Mouse (Mus musculus) embryonic stem cell, embryonic (primary cell): ENCODE data around the gene 1700034I23Rik.
"Not testable (repeated sequence)": the region's sequence is repeated elsewhere in the genome, so short reads cannot be mapped to it uniquely, and the experiment has no call there.

ENCODE experiments used
- CTCF ChIA-PET, 4 experiments: fragments of 300-600 bp in 2 of 4; fragments of 350-600 bp in 2 of 4; sonication (Branson Sonifier 250); formaldehyde crosslinking; loops; one replicate each; lab custom pipeline; 2022; ENCODE audit warnings: inconsistent platforms in 2 of 4; lab: Charles Lee
- POLR2A ChIA-PET, 4 experiments: fragments of 300-600 bp in 2 of 4; fragments of 350-600 bp in 2 of 4; sonication (Branson Sonifier 250); formaldehyde crosslinking; loops; one replicate each; lab custom pipeline; 2022; ENCODE audit warnings: antibody characterized with exemption in 4 of 4, inconsistent platforms in 1 of 4; lab: Charles Lee

1700034I23Rik gene

DNA sequence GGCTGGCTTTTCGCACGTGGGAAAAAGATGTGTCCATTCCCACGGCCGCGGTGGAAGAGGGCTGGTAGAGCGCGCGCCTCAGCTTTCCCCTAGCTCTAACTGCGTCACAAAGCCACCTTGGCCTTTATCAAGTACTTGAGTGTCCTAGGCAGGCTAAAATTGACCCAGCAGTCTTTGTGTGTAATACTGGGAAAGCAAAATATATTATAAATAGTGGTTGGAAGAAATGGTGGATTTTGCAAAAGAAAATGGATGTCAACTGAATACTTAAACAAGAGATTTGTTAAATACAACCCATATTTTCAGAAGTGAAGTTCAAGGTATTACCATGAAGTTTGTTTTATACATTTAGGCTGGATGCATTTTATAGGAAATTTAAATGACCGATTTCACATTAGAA lies at the start of gene 1700034I23Rik:
Gene 1700034I23Rik (minus strand): TSS at position 101 of the 400 bp plus-strand sequence.
- POLR2A ChIA-PET, CTCF ChIA-PET: not testable (repeated sequence)

DNA sequence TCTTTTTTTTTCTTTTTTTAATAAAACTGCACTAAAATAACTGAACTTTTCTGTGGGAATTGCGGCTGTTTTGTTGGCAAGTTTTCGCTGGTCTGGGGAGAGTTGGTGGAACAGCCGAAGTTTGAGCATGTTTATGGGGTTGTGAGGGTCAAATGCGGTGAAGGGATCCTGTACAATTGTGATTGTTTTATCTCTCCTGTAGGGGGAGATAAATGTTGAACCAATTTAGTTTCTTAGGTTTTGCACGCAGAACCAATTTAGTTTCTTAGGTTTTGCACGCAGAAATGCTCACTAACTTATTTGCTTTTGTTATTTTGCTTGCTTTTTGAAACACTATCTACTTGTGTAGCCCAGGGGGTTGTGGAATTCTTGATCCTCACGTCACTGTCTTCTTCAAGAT lies 49.0 kb upstream of the 1700034I23Rik start:
- CTCF ChIA-PET: no interaction called here

DNA sequence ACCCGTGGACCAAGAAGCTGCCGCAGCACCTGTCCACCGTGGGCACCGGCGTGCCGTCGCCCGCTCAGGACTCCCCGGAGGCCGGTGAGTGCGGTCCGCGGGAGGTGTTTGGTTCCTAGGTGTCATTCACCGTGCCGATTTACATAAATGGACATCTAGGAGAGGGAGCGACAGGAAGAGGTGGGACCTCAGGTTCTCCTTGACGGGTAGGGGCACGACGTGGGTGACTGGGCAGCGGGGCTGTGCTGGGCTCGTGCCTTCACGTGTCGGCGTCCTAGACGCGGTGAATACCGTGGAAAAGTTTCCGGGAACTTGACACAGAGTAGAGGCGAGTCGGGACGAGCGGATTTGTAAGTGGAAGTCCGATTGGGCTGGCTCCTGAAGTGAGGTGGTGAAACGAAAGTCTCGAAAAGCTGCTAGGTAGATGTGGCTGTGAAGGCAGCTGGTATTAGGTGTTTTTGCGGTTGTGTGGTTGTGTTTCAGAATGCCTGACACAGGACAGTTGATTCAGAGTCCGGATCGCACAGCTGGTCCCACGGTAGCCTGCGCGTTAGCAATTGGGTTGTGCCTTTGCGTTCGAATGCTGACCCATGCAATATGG lies 48.4 kb upstream of the 1700034I23Rik start:
- ChIA-PET CTCF (no interaction called here), POLR2A (interaction anchor here in 2 of 4 experiments (0.5 to 0.7 kb wide), 3 partner anchors 133 to 546 kb away, joined by 3 read pairs; no protein-coding TSS in a partner anchor)

More for the DNA sequence above, 49.0 kb upstream of the 1700034I23Rik start:
- POLR2A ChIA-PET: interaction anchor here in 2 of 4 experiments (0.5 to 0.7 kb wide), 3 partner anchors 132 to 545 kb away, joined by 3 read pairs; no protein-coding TSS in a partner anchor

DNA sequence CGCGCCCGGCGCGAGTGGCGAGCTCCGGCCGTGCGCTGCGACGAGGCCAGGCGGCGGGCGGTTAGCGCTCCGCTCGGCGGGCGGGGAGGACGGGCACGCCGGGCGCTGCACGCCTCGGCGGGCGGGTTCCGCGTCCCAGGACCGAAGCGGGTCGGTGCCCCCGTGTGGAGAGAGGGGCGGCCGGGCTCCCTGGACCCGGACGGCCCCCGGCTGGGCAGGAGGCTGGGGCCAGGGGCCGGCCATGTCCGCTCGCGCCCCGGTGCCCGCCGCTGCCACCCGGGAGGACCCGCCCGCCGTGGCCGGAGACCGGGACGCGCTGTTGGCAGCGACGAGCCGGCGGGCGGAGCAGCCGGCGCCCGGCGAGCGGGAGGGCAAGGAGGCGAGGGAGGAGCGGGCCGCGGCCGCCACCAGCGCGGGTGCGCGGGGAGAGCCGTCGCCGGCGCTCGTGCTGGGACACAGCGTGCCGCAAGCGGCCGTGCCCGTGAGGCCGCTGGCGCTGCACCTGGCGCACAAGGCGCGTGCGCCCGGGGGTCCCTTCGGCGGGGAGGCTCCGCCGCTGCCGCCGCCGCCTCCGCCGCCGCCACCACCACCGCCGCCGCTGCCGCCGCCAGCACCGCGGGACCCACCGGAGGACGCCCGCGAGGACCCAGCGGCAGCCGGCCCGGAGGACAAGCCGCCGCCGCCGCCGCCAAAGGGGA lies 47.7 kb upstream of the 1700034I23Rik start:
- POLR2A ChIA-PET: interaction anchor here in 3 of 4 experiments (0.6 to 1.1 kb wide), 12 partner anchors 19 to 632 kb away, joined by 3 to 6 read pairs (median 4); partner anchors contain the start of genes Abhd18 (in 1 of the 3), Mfsd8 (in 1 of the 3) and Pgrmc2 (in 1 of the 3)

DNA sequence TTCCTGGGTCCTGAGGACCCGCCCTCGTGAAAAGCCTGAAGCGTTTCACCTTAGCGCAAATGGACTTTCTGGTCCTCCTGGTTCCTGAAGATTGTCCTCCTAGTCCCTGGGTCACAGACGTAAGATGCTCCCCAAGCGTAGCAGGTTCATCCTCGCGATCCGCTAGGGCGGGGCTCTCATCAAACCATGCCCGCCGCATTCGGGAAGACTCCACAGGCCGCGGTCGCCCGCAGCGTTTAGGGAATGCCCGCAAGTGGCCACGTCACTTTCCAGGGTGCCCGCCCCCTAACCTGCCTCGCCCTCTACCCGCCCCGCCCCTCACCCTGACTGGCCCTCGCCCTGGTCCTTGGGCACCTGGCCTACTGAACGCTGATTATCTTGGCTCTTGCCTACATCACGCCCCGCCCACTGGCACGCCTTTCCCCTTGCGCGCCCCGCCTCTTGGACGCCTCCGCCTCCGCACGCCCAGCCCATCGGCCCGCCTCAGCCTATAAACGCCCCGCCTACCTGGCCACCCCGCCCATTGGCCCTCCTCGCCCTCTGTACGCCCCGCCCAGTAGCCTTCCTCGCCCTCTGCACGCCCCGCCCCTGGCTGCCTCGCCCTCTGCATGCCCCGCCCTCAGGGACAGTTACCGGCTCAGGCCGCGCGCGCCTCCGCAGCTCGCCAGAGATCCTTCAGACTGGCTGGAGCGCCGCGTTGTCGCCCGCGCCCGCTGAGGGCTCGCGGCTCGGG lies 47.0 kb upstream of the 1700034I23Rik start, which contains the start of gene Larp1b:
Gene Larp1b (plus strand): TSS at position 659 of the 733 bp plus-strand sequence.
- CTCF ChIA-PET: interaction anchor here in 1 of 4 experiments (0.7 kb wide), 1 partner anchor 26 kb away, joined by 9 read pairs; no protein-coding TSS in a partner anchor
- POLR2A ChIA-PET: interaction anchor here in 3 of 4 experiments (0.6 to 1.3 kb wide), 13 partner anchors 20 to 633 kb away, joined by 3 to 6 read pairs (median 3); partner anchors contain the start of genes Abhd18 (in 1 of the 3), Mfsd8 (in 1 of the 3), Pgrmc2 (in 1 of the 3) and Plk4 (in 1 of the 3)

More for the DNA sequence above, 47.7 kb upstream of the 1700034I23Rik start:
- CTCF ChIA-PET: interaction anchor here in 1 of 4 experiments (0.7 kb wide), 1 partner anchor 25 kb away, joined by 9 read pairs; no protein-coding TSS in a partner anchor

DNA sequence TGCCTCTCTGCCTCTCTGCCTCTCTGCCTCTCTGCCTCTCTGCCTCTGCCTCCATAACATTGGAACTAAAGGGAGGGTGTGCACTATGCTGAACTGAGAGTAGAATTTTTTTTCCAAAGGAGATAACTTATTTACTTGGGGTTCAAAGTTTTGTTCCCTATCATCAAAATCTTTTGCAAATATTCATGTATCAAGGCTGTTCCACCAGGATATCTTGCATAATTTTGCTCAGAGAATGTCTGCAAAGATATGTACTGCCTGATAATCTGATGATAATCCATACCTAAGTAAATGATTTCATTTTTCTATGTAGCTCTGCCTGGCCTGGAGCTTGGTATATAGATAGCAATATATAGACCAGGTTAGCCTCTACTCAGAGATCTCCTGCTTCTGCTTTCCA lies 36.7 kb upstream of the 1700034I23Rik start:
- ChIA-PET CTCF (no interaction called here), POLR2A (no interaction called here)

DNA sequence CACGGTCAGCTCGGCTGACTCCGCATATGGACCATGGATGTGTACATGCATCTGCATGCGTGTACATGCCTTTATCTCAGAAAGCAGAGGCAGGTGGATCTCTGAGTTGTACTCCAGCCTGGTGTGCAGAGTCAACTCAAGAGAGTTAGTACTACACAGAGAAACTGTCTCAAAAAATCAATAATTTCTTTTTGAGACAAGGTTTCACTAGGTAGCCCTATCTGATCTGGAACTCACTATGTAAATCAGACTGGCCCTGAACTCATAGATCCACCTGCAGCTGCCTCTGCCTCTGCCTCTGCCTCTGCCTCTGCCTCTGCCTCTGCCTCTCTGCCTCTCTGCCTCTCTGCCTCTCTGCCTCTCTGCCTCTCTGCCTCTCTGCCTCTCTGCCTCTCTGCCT lies 36.2 kb upstream of the 1700034I23Rik start:
- CTCF ChIA-PET: no interaction called here
- POLR2A ChIA-PET: no interaction called here

DNA sequence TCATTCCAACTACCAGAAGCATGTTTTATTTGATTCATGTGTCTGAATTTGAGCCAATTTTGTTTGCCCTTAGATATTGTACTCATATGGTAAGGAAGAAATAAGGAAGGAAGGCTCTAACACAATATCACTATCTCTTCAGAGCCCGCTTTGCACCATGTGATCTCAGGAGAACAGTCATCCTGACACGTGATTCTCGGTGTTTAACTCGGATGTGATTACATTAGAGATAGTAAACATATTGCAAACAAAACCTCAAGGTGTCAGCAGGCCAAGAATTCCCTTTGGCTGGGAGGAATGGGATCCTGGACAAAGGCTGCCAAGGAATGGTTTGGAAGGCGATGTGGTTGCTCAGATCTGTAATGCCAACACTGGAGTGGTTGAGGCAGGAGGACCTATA lies 35.8 kb upstream of the 1700034I23Rik start:
- POLR2A ChIA-PET: no interaction called here
- CTCF ChIA-PET: no interaction called here

DNA sequence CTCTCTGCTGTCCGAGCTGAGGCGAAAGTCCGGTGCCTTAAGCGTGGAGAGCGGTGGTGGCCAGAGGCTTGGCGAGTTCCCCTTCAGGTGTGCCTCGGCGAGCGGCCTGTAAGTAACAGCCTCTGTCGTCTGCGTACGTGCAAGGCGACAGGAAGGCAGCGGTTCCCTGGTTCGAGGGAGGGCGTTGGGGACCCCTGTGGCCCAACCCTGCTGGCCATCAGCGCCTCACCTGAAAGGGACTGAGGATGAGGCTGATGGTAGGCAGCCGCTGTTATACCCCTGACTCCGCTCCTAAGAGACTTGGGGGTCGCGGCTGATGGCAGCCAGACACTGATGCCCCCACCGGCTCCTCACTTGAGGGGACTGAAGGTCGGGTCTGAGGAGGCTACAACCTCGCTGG lies 8.0 kb downstream of the 1700034I23Rik start:
- ChIA-PET POLR2A (interaction anchor here in 2 of 4 experiments (0.9 to 2.7 kb wide), 5 partner anchors 48 to 602 kb away, joined by 3 to 19 read pairs (median 3); partner anchors contain the start of genes Abhd18 (in 2 of the 2) and Mfsd8 (in 2 of the 2)), CTCF (interaction anchor here in 3 of 4 experiments (0.7 to 1.7 kb wide), 4 partner anchors 48 to 188 kb away, joined by 3 to 6 read pairs (median 6); partner anchors contain the start of genes Abhd18 (in 2 of the 3), Mfsd8 (in 2 of the 3) and Pgrmc2 (in 1 of the 3))

DNA sequence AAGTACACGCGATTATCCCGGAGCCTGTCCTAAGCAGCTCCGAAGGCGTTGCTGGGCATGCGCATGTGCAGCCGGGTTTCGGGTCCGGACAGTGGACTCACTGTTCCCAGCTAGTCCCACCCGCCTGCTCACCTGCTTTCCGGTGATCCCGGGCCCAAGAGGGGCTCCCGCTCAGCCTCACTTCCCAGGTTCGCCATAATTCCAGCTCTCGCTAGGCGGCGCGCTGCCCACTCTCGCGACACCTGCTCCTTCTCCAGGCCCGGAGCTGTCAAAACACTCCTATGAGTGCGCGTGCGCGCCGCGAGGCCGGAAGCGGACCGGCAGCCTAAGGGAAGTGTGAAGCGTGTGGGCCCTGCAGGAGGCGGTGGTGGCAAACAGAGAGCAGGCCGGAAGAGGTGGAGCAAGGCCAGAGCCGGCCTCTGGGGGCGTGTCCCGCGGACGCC lies 8.5 kb downstream of the 1700034I23Rik start:
- ChIA-PET POLR2A (interaction anchor here in 3 of 4 experiments (0.6 to 2.7 kb wide), 11 partner anchors 11 to 670 kb away, joined by 3 to 19 read pairs (median 3); partner anchors contain the start of genes Abhd18 (in 2 of the 3), Mfsd8 (in 2 of the 3), Larp1b (in 1 of the 3) and Pgrmc2 (in 1 of the 3)), CTCF (interaction anchor here (0.6 to 1.7 kb wide), 7 partner anchors 47 to 530 kb away, joined by 3 to 6 read pairs (median 4); partner anchors contain the start of genes Abhd18 (in 2 of the 4), Mfsd8 (in 2 of the 4) and Pgrmc2 (in 1 of the 4))

DNA sequence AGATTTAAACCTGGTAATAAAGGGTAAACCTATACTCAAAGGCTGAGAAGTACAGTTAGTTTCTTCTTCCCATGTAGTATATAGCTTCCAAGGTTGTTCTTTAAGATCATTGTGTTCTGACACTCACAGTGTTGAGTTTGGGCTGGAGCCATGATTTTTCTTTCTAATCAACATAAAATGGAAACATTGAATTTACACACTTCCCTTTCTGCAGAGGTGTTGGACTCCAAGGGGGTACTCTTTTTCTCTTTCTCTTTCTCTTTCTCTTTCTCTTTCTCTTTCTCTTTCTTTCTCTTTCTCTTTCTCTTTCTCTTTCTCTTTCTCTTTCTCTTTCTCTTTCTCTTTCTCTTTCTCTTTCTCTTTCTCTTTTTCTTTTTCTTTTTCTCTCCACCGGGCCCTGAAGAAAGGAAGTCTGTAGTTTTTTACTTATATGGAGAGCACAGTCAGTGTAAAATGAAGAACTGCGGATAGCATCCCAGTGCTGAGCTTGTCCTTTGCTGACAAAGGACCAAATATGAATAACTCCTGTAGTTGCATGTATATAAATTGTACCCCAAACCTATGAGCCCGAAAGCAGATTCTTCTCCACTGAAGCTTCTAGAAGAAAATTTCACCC lies 49.1 kb downstream of the 1700034I23Rik start:
- POLR2A ChIA-PET: not testable (repeated sequence)

More for the DNA sequence above, 49.1 kb downstream of the 1700034I23Rik start:
- CTCF ChIA-PET: not testable (repeated sequence)
